Mouse (Mus musculus): ENCODE results near the gene Ice1. TPM values are rescaled to one million over a fixed set of nuclear protein-coding genes. Genes with fewer than 3 reads are reported as not detected.

The Ice1 gene
- polyA plus RNA-seq, 1 experiment from 2014 or later, result 28.4 TPM

DNA sequence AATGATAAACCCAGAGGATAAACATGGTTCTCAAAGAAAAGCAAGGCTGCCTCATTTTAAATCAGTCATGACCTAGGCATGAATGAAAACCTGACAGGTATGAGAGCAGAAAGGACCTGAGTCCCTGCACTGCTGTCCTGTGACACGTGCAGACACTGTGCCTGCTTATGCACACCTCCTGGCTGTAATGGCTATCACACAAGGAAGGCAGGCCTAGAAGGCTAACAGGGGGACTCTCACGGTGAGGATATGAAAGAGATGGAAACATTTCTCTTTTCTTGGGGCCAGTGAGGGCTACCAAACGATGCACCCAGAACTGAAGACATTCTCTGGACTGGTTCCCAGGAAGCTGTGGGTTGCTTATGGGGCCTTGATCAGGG, 6.6 kb upstream of the Ice1 start:
- H3K4me3 ChIP-seq (ENCODE audit: low read depth, low read length), result no peak overlapping the region
- H3K27ac ChIP-seq (ENCODE audit: low read depth, low read length), result no peak overlapping the region
- no peak for DNase-seq (ENCODE audit: low spot score)
- H3K4me2 ChIP-seq (replicated peaks; ENCODE audit: low read depth, low read length), result no peak overlapping the region
- no peaks in the 10 kb centered on the region for H3K4me1 ChIP-seq (replicated peaks; ENCODE audit: control insufficient read depth, insufficient read depth, low read length)
- no peaks in the 10 kb centered on the region for H3K9me3 ChIP-seq (ENCODE audit: control insufficient read depth, low read length)
- no peaks in the 10 kb centered on the region; the same call in 1 of the 2 replicates for H3K27me3 ChIP-seq (ENCODE audit: control insufficient read depth, insufficient read depth, low read length)
- no peak for ATAC-seq (ENCODE audit: low FRiP score)
- 52% methylated on average over 3 of the region's 3 CpGs for WGBS
- H3K9ac ChIP-seq (ENCODE audit: low read depth, low read length), result no peak overlapping the region
- H3K36me3 ChIP-seq (ENCODE audit: control insufficient read depth, insufficient read depth, low read length), result no peaks in the 10 kb centered on the region

- H3K4me3 ChIP-seq (ENCODE audit: low read depth, low read length), result no peak overlapping the region
- DNase-seq (ENCODE audit: low spot score) (peak; percentile 85), ATAC-seq (ENCODE audit: low FRiP score) (peak; percentile 52; the same call in 1 of the 2 replicates)
- no peaks in the 10 kb centered on the region for H3K4me1 ChIP-seq (replicated peaks; ENCODE audit: control insufficient read depth, insufficient read depth, low read length)
- H3K9ac ChIP-seq (ENCODE audit: low read depth, low read length), result no peak overlapping the region
- no peak overlapping the region for H3K27ac ChIP-seq (ENCODE audit: low read depth, low read length)
- WGBS, result 22% methylated on average over 10 of the region's 10 CpGs
- no peak overlapping the region for H3K4me2 ChIP-seq (replicated peaks; ENCODE audit: low read depth, low read length)
- no peaks in the 10 kb centered on the region; the same call in 1 of the 2 replicates for H3K27me3 ChIP-seq (ENCODE audit: control insufficient read depth, insufficient read depth, low read length)
- no peaks in the 10 kb centered on the region for H3K36me3 ChIP-seq (ENCODE audit: control insufficient read depth, insufficient read depth, low read length)
- H3K9me3 ChIP-seq (ENCODE audit: control insufficient read depth, low read length), result no peaks in the 10 kb centered on the region
Measured at GRCm38 (mm10) chr13:70643408-70644082, 6.1 kb upstream of the Ice1 start.

DNA sequence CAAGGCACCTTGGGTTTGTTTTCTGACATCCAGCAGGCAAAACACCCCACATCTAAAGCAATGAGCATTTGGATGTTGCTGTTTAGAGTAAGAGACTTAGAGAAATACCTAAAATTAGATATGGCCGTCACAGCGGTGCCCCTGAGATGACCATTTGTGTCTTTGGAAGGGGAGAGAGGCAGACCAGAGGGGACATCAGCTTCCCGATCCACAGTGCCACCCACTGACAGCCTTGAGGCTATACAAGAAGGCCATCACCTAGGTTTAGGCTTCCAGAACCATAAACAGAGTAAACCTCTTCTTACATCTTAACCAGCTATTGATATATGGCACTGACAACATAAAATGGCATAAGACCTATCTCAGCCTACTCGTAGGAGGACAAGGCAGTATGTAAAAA, 4.5 kb upstream of the Ice1 start:
- H3K27ac ChIP-seq (ENCODE audit: low read depth, low read length), result no peak overlapping the region
- H3K9me3 ChIP-seq (ENCODE audit: control insufficient read depth, low read length), result no peaks in the 10 kb centered on the region
- H3K36me3 ChIP-seq (ENCODE audit: control insufficient read depth, insufficient read depth, low read length), result no peaks in the 10 kb centered on the region
- ATAC-seq (ENCODE audit: low FRiP score) (no peak), DNase-seq (ENCODE audit: low spot score) (no peak)
- no peak overlapping the region for H3K4me3 ChIP-seq (ENCODE audit: low read depth, low read length)
- H3K4me1 ChIP-seq (replicated peaks; ENCODE audit: control insufficient read depth, insufficient read depth, low read length), result no peaks in the 10 kb centered on the region
- H3K4me2 ChIP-seq (replicated peaks; ENCODE audit: low read depth, low read length), result no peak overlapping the region
- WGBS, result 77% methylated on average over 4 of the region's 4 CpGs
- no peaks in the 10 kb centered on the region; the same call in 1 of the 2 replicates for H3K27me3 ChIP-seq (ENCODE audit: control insufficient read depth, insufficient read depth, low read length)
- H3K9ac ChIP-seq (ENCODE audit: low read depth, low read length), result no peak overlapping the region

DNA sequence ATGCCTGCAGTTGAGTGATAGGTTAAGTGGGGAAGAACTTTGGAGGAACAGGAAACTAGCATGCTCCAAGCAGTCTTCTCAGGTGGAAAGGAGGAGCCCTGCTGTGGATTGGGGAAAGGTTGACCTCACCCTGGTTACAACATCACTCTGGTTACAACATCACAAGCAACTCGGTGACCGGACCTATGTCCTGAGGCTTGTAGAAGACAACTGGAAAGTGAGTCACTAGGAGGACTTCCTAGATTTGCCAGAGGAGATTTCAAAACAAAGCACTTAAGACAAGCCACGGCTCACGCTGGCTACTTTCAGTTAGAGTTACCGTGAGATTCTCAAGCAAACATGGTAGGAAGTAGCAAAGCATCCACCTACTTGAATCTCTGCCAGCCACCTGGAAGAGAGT, 3.9 kb upstream of the Ice1 start:
- H3K9me3 ChIP-seq (ENCODE audit: control insufficient read depth, low read length), result no peaks in the 10 kb centered on the region
- no peaks in the 10 kb centered on the region for H3K36me3 ChIP-seq (ENCODE audit: control insufficient read depth, insufficient read depth, low read length)
- H3K27me3 ChIP-seq (ENCODE audit: control insufficient read depth, insufficient read depth, low read length), result no peaks in the 10 kb centered on the region; the same call in 1 of the 2 replicates
- DNase-seq (ENCODE audit: low spot score) (no peak), ATAC-seq (ENCODE audit: low FRiP score) (no peak)
- H3K4me2 ChIP-seq (replicated peaks; ENCODE audit: low read depth, low read length), result no peak overlapping the region
- no peak overlapping the region for H3K9ac ChIP-seq (ENCODE audit: low read depth, low read length)
- H3K27ac ChIP-seq (ENCODE audit: low read depth, low read length), result no peak overlapping the region
- H3K4me1 ChIP-seq (replicated peaks; ENCODE audit: control insufficient read depth, insufficient read depth, low read length), result no peaks in the 10 kb centered on the region
- no peak overlapping the region for H3K4me3 ChIP-seq (ENCODE audit: low read depth, low read length)
- 91% methylated on average over 5 of the region's 5 CpGs for WGBS

- H3K9me3 ChIP-seq (ENCODE audit: control insufficient read depth, low read length), result no peaks in the 10 kb centered on the region
- no peak overlapping the region for H3K9ac ChIP-seq (ENCODE audit: low read depth, low read length)
- no peak overlapping the region for H3K4me2 ChIP-seq (replicated peaks; ENCODE audit: low read depth, low read length)
- H3K4me1 ChIP-seq (replicated peaks; ENCODE audit: control insufficient read depth, insufficient read depth, low read length), result no peaks in the 10 kb centered on the region; the same call in 1 of the 2 replicates
- ATAC-seq (ENCODE audit: low FRiP score) (no peak), DNase-seq (ENCODE audit: low spot score) (no peak)
- H3K27ac ChIP-seq (ENCODE audit: low read depth, low read length), result no peak overlapping the region
- 87% methylated on average over 3 of the region's 3 CpGs for WGBS
- no peaks in the 10 kb centered on the region for H3K36me3 ChIP-seq (ENCODE audit: control insufficient read depth, insufficient read depth, low read length)
- H3K4me3 ChIP-seq (ENCODE audit: low read depth, low read length), result no peak overlapping the region
- no peaks in the 10 kb centered on the region; the same call in 1 of the 2 replicates for H3K27me3 ChIP-seq (ENCODE audit: control insufficient read depth, insufficient read depth, low read length)
Measured at GRCm38 (mm10) chr13:70639639-70640038, 2.2 kb upstream of the Ice1 start.

DNA sequence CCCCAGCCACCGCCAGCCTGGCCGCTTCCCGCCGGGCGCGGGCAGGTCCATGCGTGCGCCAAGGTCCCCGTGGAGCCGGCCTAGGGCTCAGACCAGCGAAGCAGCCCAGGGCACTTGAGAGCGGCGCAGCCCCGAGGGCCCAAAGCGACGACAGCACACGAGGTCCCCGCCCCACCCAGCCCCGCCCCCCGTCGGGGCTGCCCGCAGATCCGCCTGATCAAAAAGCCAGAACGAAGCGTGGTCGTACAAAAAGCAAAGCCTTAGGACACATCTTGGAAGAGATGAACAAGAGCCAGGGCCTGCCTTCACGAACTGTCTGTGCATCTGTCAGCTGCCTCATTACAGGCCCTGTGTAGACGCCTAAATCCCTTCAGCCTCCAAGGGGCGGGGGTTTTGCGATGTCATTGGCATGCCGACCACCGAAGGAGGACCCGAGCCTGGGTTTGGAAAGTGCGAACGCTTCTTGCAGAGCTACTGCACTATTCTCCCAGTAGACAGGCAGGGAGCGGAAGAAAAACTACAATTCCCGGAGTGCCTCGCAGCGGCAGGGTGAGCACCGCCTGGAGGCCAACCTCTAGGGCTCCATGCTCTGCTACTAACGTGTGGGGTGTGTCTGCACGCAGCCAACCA, 343 bp upstream of the Ice1 start:
- Histone ChIP-seq H3K9ac (ENCODE audit: low read depth, low read length) (peak overlapping the region; percentile 90), H3K27ac (ENCODE audit: low read depth, low read length) (peak overlapping the region; percentile 76), H3K4me2 (replicated peaks; ENCODE audit: low read depth, low read length) (peak overlapping the region; percentile 48), H3K27me3 (ENCODE audit: control insufficient read depth, insufficient read depth, low read length) (no peaks in the 10 kb centered on the region; the same call in 1 of the 2 replicates), H3K9me3 (ENCODE audit: control insufficient read depth, low read length) (no peaks in the 10 kb centered on the region), H3K4me3 (ENCODE audit: low read depth, low read length) (peak overlapping the region; percentile 90), H3K36me3 (ENCODE audit: control insufficient read depth, insufficient read depth, low read length) (no peaks in the 10 kb centered on the region), H3K4me1 (replicated peaks; ENCODE audit: control insufficient read depth, insufficient read depth, low read length) (no peaks in the 10 kb centered on the region; the same call in 1 of the 2 replicates)
- WGBS, result under 1% methylated on average over 42 of the region's 42 CpGs
- DNase-seq (ENCODE audit: low spot score) (peak; percentile 95), ATAC-seq (ENCODE audit: low FRiP score) (peak; percentile 97)

DNA sequence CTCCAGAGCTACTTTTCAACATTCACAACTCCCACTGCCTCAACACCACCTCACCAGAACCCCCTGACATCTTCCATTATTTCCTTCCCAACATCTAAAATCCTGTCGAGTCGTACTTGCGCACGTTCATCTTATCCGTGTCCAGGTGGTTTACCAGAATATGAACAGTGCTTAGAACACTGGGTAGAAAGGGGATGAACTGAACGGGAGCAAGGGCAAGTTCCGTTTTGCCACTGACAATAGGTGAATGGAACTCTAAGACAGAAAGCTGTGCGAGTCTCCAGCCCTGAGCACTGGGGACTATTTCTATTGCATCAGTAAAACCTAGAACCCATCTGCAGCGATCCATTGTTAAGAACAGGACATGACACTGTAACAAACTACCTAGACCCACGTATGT, 728 bp downstream of the Ice1 start:
- Histone ChIP-seq H3K9me3 (ENCODE audit: control insufficient read depth, low read length) (no peaks in the 10 kb centered on the region), H3K27ac (ENCODE audit: low read depth, low read length) (no peak overlapping the region), H3K36me3 (ENCODE audit: control insufficient read depth, insufficient read depth, low read length) (no peaks in the 10 kb centered on the region), H3K4me2 (replicated peaks; ENCODE audit: low read depth, low read length) (peak overlapping the region; percentile 48), H3K4me3 (ENCODE audit: low read depth, low read length) (peak overlapping the region; percentile 90), H3K4me1 (replicated peaks; ENCODE audit: control insufficient read depth, insufficient read depth, low read length) (no peaks in the 10 kb centered on the region; the same call in 1 of the 2 replicates), H3K27me3 (ENCODE audit: control insufficient read depth, insufficient read depth, low read length) (no peaks in the 10 kb centered on the region; the same call in 1 of the 2 replicates), H3K9ac (ENCODE audit: low read depth, low read length) (peak overlapping the region; percentile 90; the same call in 1 of the 2 replicates)
- no peak for DNase-seq (ENCODE audit: low spot score)
- 28% methylated on average over 10 of the region's 10 CpGs for WGBS
- no peak for ATAC-seq (ENCODE audit: low FRiP score)

DNA sequence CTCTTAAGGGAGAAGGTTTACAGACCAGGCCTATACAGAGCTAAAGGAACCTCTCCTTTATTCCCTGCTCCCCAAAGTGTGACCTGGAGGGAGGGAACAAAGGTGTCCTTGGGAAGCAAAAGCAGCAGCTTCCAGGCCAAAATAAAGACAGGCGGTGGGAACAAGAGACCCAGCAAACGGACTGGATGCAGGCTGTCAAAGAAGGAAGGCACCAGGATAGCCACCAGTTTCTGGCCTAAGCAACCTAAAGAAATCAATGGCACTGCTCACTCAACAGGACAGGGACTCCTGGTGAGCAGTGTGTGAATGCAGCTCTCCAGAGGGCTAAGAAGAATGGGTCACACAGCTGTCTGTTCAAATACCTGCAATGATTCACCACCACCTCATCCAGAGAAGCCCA, 1.8 kb downstream of the Ice1 start:
- H3K4me2 ChIP-seq (replicated peaks; ENCODE audit: low read depth, low read length), result no peak overlapping the region
- 54% methylated on average over 2 of the region's 2 CpGs for WGBS

GRCm38 (mm10) chr13:70626416-70626815, 11.0 kb downstream of the Ice1 start:
- ATAC-seq (ENCODE audit: low FRiP score), result no peak

More for the DNA sequence above, 1.8 kb downstream of the Ice1 start:
- Histone ChIP-seq H3K36me3 (ENCODE audit: control insufficient read depth, insufficient read depth, low read length) (no peaks in the 10 kb centered on the region), H3K27ac (ENCODE audit: low read depth, low read length) (no peak overlapping the region), H3K4me3 (ENCODE audit: low read depth, low read length) (no peak overlapping the region), H3K9me3 (ENCODE audit: control insufficient read depth, low read length) (no peaks in the 10 kb centered on the region), H3K4me1 (replicated peaks; ENCODE audit: control insufficient read depth, insufficient read depth, low read length) (no peaks in the 10 kb centered on the region; the same call in 1 of the 2 replicates), H3K27me3 (ENCODE audit: control insufficient read depth, insufficient read depth, low read length) (no peaks in the 10 kb centered on the region), H3K9ac (ENCODE audit: low read depth, low read length) (no peak overlapping the region)
- ATAC-seq (ENCODE audit: low FRiP score) (no peak), DNase-seq (ENCODE audit: low spot score) (no peak)

More at GRCm38 (mm10) chr13:70626416-70626815, 11.0 kb downstream of the Ice1 start:
- 85% methylated on average over 4 of the region's 4 CpGs for WGBS
- Histone ChIP-seq H3K9ac (ENCODE audit: low read depth, low read length) (no peak overlapping the region), H3K4me2 (replicated peaks; ENCODE audit: low read depth, low read length) (no peak overlapping the region), H3K4me3 (ENCODE audit: low read depth, low read length) (no peak overlapping the region), H3K36me3 (ENCODE audit: control insufficient read depth, insufficient read depth, low read length) (no peaks in the 10 kb centered on the region), H3K4me1 (replicated peaks; ENCODE audit: control insufficient read depth, insufficient read depth, low read length) (no peaks in the 10 kb centered on the region), H3K27me3 (ENCODE audit: control insufficient read depth, insufficient read depth, low read length) (no peaks in the 10 kb centered on the region), H3K9me3 (ENCODE audit: control insufficient read depth, low read length) (no peaks in the 10 kb centered on the region), H3K27ac (ENCODE audit: low read depth, low read length) (no peak overlapping the region)
- no peak for DNase-seq (ENCODE audit: low spot score)

Measured in hindbrain, embryonic 11.5 days (tissue).